Comparison of ENCODE assay signal across 8 mouse cellular contexts in the genomic region with DNA sequence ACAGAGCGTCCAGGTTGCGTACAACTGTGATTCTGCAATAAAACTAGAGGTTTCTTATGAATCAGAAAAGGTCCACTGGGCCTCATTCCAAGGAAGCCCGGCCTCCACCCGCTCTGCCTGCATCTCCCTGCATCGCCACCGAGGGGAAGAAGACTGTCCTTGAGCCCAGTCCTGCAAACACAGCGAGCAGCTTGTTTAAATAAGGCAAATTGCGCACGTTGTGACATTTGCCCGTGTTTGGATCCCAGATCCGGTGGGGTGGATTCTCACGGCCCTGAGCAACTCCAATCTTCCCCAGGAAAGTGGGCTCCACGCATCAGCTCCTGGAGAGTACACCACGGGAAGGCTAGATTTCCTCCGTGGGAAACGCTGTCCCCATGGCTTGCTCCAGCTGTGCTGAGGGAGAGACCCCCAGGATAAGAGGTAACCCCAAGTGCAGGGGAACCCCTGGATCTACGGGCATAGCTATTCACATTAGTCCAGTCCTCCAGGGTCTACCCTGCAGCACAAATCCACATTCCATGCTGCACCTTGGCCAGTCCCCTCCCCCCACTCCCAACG. TPM values are rescaled to one million over a fixed set of nuclear protein-coding genes. Genes with fewer than 3 reads are reported as not detected.
DNase-seq lines count a peak whose midpoint lies in the region; ATAC-seq and TF ChIP-seq lines count a peak whose summit lies in the region.

No protein-coding gene starts in this region.

- ATAC-seq in forebrain, postnatal 0 days = no peak
- no peak for ATAC-seq in forebrain, embryonic 14.5 days
- no peak for ATAC-seq in inflammation-experienced regulatory T-cells, adult 6 months

- H3K27me3 ChIP-seq in forebrain, postnatal 0 days (ENCODE audit: insufficient read depth, low read length) = no peaks in the 10 kb centered on the region
- no peaks in the 10 kb centered on the region for H3K27me3 ChIP-seq in forebrain, embryonic 14.5 days (replicated peaks; ENCODE audit: control insufficient read depth, insufficient read depth, low read length)

- H3K4me3 ChIP-seq in forebrain, postnatal 0 days (ENCODE audit: low read depth, low read length) = no peak overlapping the region
- H3K4me3 ChIP-seq in forebrain, embryonic 14.5 days (ENCODE audit: low read depth, low read length) = no peak overlapping the region

- H3K4me2 ChIP-seq in forebrain, postnatal 0 days (ENCODE audit: low read depth) = no peak overlapping the region
- no peak overlapping the region for H3K4me2 ChIP-seq in forebrain, embryonic 14.5 days (ENCODE audit: low read length)

- H3K9ac ChIP-seq in forebrain, postnatal 0 days = no peak overlapping the region
- H3K9ac ChIP-seq in forebrain, embryonic 14.5 days (ENCODE audit: low read length) = no peak overlapping the region

- TF ChIP-seq CTCF in forebrain, postnatal 0 days (IDR thresholded peaks at IDR 0.05; ENCODE audit: low read depth) = 0 out of 2 replicates have a peak, but pooled peaks have one; percentile 2

- H3K9me3 ChIP-seq in forebrain, postnatal 0 days (ENCODE audit: low read length) = no peaks in the 10 kb centered on the region
- H3K9me3 ChIP-seq in forebrain, embryonic 14.5 days (replicated peaks; ENCODE audit: control insufficient read depth, low read length) = no peaks in the 10 kb centered on the region

- no peak overlapping the region for H3K27ac ChIP-seq in forebrain, postnatal 0 days (ENCODE audit: low read depth, low read length)
- no peak overlapping the region for H3K27ac ChIP-seq in forebrain, embryonic 14.5 days (ENCODE audit: low read depth, low read length)

- H3K4me1 ChIP-seq in forebrain, postnatal 0 days (ENCODE audit: insufficient read depth) = peaks cover 8% of the 10 kb centered on the region; the same call in 1 of the 2 replicates
- H3K4me1 ChIP-seq in forebrain, embryonic 14.5 days (ENCODE audit: control insufficient read depth, insufficient read depth, low read length) = peaks cover 6% of the 10 kb centered on the region

- whole genome bisulfite sequencing in forebrain, postnatal 0 days = 71% methylated on average over 18 of the region's 18 CpGs
- WGBS in forebrain, embryonic 14.5 days = 66% methylated on average over 18 of the region's 18 CpGs

- no peaks in the 10 kb centered on the region for H3K36me3 ChIP-seq in forebrain, postnatal 0 days (ENCODE audit: insufficient read depth)
- H3K36me3 ChIP-seq in forebrain, embryonic 14.5 days (ENCODE audit: control insufficient read depth, insufficient read depth, low read length) = no peaks in the 10 kb centered on the region

- no peak for DNase-seq in forebrain, postnatal 0 days
- DNase-seq in forebrain, embryonic 14.5 days (ENCODE audit: low spot score) = no peak
- peak; percentile 93 for DNase-seq in 3T3-L1 (ENCODE audit: low read depth, low spot score)
- peak; percentile 69 to 74 for DNase-seq in cerebellum, adult 18-20 months
- peak; percentile 66 for DNase-seq in heart, postnatal 4 days
- peak; percentile 79 for DNase-seq in lung, postnatal 10 days
- no peak for DNase-seq in layer of hippocampus, postnatal 25 days (ENCODE audit: extremely low spot score in 1 of 2, low spot score in 1 of 2)

RNA-seq across cellular contexts. Expression of a gene that starts 7.7 kb away (rescaled TPM):
- 36.5 and 39.0 TPM in 2 replicates for total RNA-seq in forebrain, postnatal 0 days (2014; rRNA removed)
- 34.3 and 38.3 TPM in 2 replicates for polyA plus RNA-seq in forebrain, postnatal 0 days (2015; fragmentation: Nextera tagmentation; extraction: Ambion mirVana)
- 44.1 and 55.2 TPM in 2 replicates for polyA plus RNA-seq in forebrain, embryonic 14.5 days (2014; fragmentation: Nextera tagmentation; extraction: Ambion mirVana)
- 10 to 100 TPM; 69.1 to 71.0 TPM for total RNA-seq in heart, postnatal 4 days (2021)
- 10 to 100 TPM; 29.9 to 31.9 TPM for total RNA-seq in layer of hippocampus, postnatal 25 days (2021)
- polyA plus RNA-seq in inflammation-experienced regulatory T-cells, adult 6 months (2017; shearing (Covaris generic)) = 10 to 100 TPM; 19.4 to 24.9 (median 19.8) TPM

Comparison
In these comparisons a context has a peak if more than half of its experiments do, and no peak if none do; other contexts are left out.
1. DNase-seq: peak in 3T3-L1 (single experiment), cerebellum, adult 18-20 months (2 of 2), heart, postnatal 4 days (single experiment) and lung, postnatal 10 days (single experiment); none in forebrain, postnatal 0 days (single experiment), forebrain, embryonic 14.5 days (single experiment) and layer of hippocampus, postnatal 25 days (0 of 2).